Mouse (Mus musculus): ENCODE measurements around the gene Gm10912. TPM values are rescaled to one million over a fixed set of nuclear protein-coding genes. Genes with fewer than 3 reads are reported as not detected.

Gene Gm10912
- polyA plus RNA-seq (2014; fragmentation: Illumina TruSeq; extraction: RNeasy Lipid Tissue Mini Kit (QIAGEN cat#74804); ENCODE audit: low read depth, low replicate concordance): not detected

GRCm38 (mm10) chr2:104065526-104065925 is at the start of gene Gm10912:
Gm10912 (plus strand) TSS chr2:104065826.

GRCm38 (mm10) chr2:104027458-104028138 is 38.0 kb upstream of the Gm10912 start, which contains the start of gene Fbxo3:
Fbxo3 (plus strand) TSS chr2:104027721.

GRCm38 (mm10) chr2:104028139-104028723 is 37.4 kb upstream of the Gm10912 start, which contains the start of gene 4931422A03Rik:
4931422A03Rik (minus strand) TSS chr2:104028361.

GRCm38 (mm10) chr2:104068450-104068849 is 2.8 kb downstream of the Gm10912 start, which contains the start of gene Gm10799:
Gm10799 (minus strand) TSS chr2:104068550.

GRCm38 (mm10) chr2:104069704-104070185 is 4.1 kb downstream of the Gm10912 start, which contains the start of gene Cd59b:
Cd59b (plus strand) TSS chr2:104069849.

GRCm38 (mm10) chr2:104095741-104096213 is 30.2 kb downstream of the Gm10912 start, which contains the start of gene Cd59a:
Cd59a (plus strand) TSS chr2:104095801.

Other genes starting within 250 kb of the Gm10912 start
- 23.8 TPM for gene Lmo2, start 107.8 kb upstream of the Gm10912 start, polyA plus RNA-seq (2014; fragmentation: Illumina TruSeq; extraction: RNeasy Lipid Tissue Mini Kit (QIAGEN cat#74804); ENCODE audit: low read depth, low replicate concordance)
- gene Fbxo3, start 38.1 kb upstream of the Gm10912 start, polyA plus RNA-seq (2014; fragmentation: Illumina TruSeq; extraction: RNeasy Lipid Tissue Mini Kit (QIAGEN cat#74804); ENCODE audit: low read depth, low replicate concordance): 52.3 TPM
- not detected for gene 4931422A03Rik, start 37.5 kb upstream of the Gm10912 start, polyA plus RNA-seq (2014; fragmentation: Illumina TruSeq; extraction: RNeasy Lipid Tissue Mini Kit (QIAGEN cat#74804); ENCODE audit: low read depth, low replicate concordance)
- gene Gm10799, start 2.7 kb downstream of the Gm10912 start, polyA plus RNA-seq (2014; fragmentation: Illumina TruSeq; extraction: RNeasy Lipid Tissue Mini Kit (QIAGEN cat#74804); ENCODE audit: low read depth, low replicate concordance): not detected
- 14.3 TPM for gene Cd59b, start 4.0 kb downstream of the Gm10912 start, polyA plus RNA-seq (2014; fragmentation: Illumina TruSeq; extraction: RNeasy Lipid Tissue Mini Kit (QIAGEN cat#74804); ENCODE audit: low read depth, low replicate concordance)
- 104 TPM for gene Cd59a, start 30.0 kb downstream of the Gm10912 start, polyA plus RNA-seq (2014; fragmentation: Illumina TruSeq; extraction: RNeasy Lipid Tissue Mini Kit (QIAGEN cat#74804); ENCODE audit: low read depth, low replicate concordance)
- gene A930018P22Rik, start 56.9 kb downstream of the Gm10912 start, polyA plus RNA-seq (2014; fragmentation: Illumina TruSeq; extraction: RNeasy Lipid Tissue Mini Kit (QIAGEN cat#74804); ENCODE audit: low read depth, low replicate concordance): not detected